Mouse (Mus musculus) stomach, postnatal 0 days (tissue): Measurements from ENCODE around the gene Vnn3. TPM values are rescaled to one million over a fixed set of nuclear protein-coding genes. Genes with fewer than 3 reads are reported as not detected.

Experiments used
- ATAC-seq: fragments of 200-750 bp; cut with Nextera tagmentation; 2 replicates; pipeline ENCODE4 v1.8.0; 2017; ENCODE audit not compliant: low FRiP score, low TSS enrichment
- DNase-seq: peaks from one replicate; pipeline ENCODE4 v3.0.0-alpha.2; 2016; ENCODE audit warnings: low spot score
- H3K27ac ChIP-seq: fragments of 300-500 bp; sonication (generic); replicated peaks from 2 replicates; pipeline ENCODE4 v1.5.1; 2014; ENCODE audit warnings: mild to moderate bottlenecking, control low read depth
- H3K27me3 ChIP-seq: fragments of 300-500 bp; sonication (generic); 2 replicates; pipeline ENCODE4 v1.6.1; 2014; ENCODE audit warnings: low read length; ENCODE audit not compliant: control insufficient read depth, insufficient read depth
- H3K36me3 ChIP-seq: fragments of 300-500 bp; sonication (generic); 2 replicates; pipeline ENCODE4 v1.6.1; 2014; ENCODE audit warnings: low read length, mixed read lengths; ENCODE audit not compliant: control insufficient read depth, insufficient read depth
- H3K4me1 ChIP-seq: fragments of 300-500 bp; sonication (generic); replicated peaks from 2 replicates; pipeline ENCODE4 v1.6.1; 2014; ENCODE audit warnings: antibody characterized with exemption; ENCODE audit not compliant: control insufficient read depth, insufficient read depth
- H3K4me2 ChIP-seq: fragments of 300-500 bp; sonication (generic); replicated peaks from 2 replicates; pipeline ENCODE4 v1.6.1; 2014; ENCODE audit warnings: low read depth, mild to moderate bottlenecking, control low read depth, moderate library complexity
- H3K4me3 ChIP-seq: fragments of 300-500 bp; sonication (generic); 2 replicates; pipeline ENCODE4 v1.5.1; 2014; ENCODE audit warnings: low read depth, low read length, control low read depth
- H3K9ac ChIP-seq: fragments of 300-500 bp; sonication (generic); 2 replicates; pipeline ENCODE4 v1.6.1; 2014; ENCODE audit warnings: mild to moderate bottlenecking, low read length, control low read depth, mixed read lengths
- H3K9me3 ChIP-seq: fragments of 300-500 bp; sonication (generic); 2 replicates; pipeline ENCODE4 v1.6.1; 2016; ENCODE audit warnings: low read length; ENCODE audit not compliant: control insufficient read depth
- CTCF ChIP-seq: IDR thresholded peaks from 2 replicates; pipeline ENCODE4 v1.5.1; 2016; ENCODE audit warnings: antibody characterized with exemption, low read depth, mild to moderate bottlenecking, moderate library complexity
- EP300 ChIP-seq: optimal IDR thresholded peaks from 2 replicates; pipeline ENCODE3; 2016; ENCODE audit warnings: antibody characterized with exemption
- WGBS: fragments of 180-500 bp; shearing (Covaris S2); extraction: QIAGEN DNeasy Blood & Tissue Kit; methylation state at CpG from one replicate; pipeline ENCODE4 v1.1.7; 2014; 5-methylcytosine and 5-hydroxymethylcytosine counted together
- polyA plus RNA-seq: library from polyadenylated mRNA; unstranded; fragments of >200 nt; fragmentation: Nextera tagmentation; extraction: Ambion mirVana; gene quantifications from 2 replicates; pipeline ENCODE4 v1.2.1, GENCODE M21; 2015

The Vnn3 gene
- polyA plus RNA-seq, 1 experiment from 2014 or later = 0.46 TPM

GRCm38 (mm10) chr10:23901119-23901518 is 49.9 kb downstream of the Vnn3 start:
- no peaks in the 10 kb centered on the region for H3K27me3 ChIP-seq
- WGBS = 90% methylated on average over 3 of the region's 3 CpGs
- no peak overlapping the region for H3K4me2 ChIP-seq
- H3K4me1 ChIP-seq = no peaks in the 10 kb centered on the region
- no peak overlapping the region for H3K4me3 ChIP-seq
- DNase-seq (no peak), ATAC-seq (no peak)
- H3K9me3 ChIP-seq = no peaks in the 10 kb centered on the region
- no peaks in the 10 kb centered on the region for H3K36me3 ChIP-seq
- no peak overlapping the region for H3K27ac ChIP-seq
- H3K9ac ChIP-seq = no peak overlapping the region
- TF ChIP-seq CTCF (no peak), EP300 (no peak)

- no peak for ATAC-seq
Measured at GRCm38 (mm10) chr10:23905661-23906060, 54.4 kb downstream of the Vnn3 start.

More at GRCm38 (mm10) chr10:23905661-23906060, 54.4 kb downstream of the Vnn3 start:
- no peak for TF ChIP-seq CTCF
- no peak for TF ChIP-seq EP300
- Histone ChIP-seq H3K27me3 (no peaks in the 10 kb centered on the region), H3K9me3 (no peaks in the 10 kb centered on the region), H3K4me2 (no peak overlapping the region), H3K27ac (no peak overlapping the region), H3K4me3 (no peak overlapping the region), H3K4me1 (no peaks in the 10 kb centered on the region), H3K36me3 (no peaks in the 10 kb centered on the region), H3K9ac (no peak overlapping the region)
- 72% methylated on average over 1 of the region's 1 CpGs for WGBS
- DNase-seq = no peak

Other genes with a start within 250 kb of the Vnn3 start
- 176 and 215 TPM in 2 replicates for gene Rps12, start 64.2 kb upstream of the Vnn3 start, polyA plus RNA-seq
- gene Slc18b1, start 54.5 kb upstream of the Vnn3 start, polyA plus RNA-seq = 9.2 and 9.4 TPM in 2 replicates
- 2.3 and 3.0 TPM in 2 replicates for gene Vnn1, start 43.2 kb downstream of the Vnn3 start, polyA plus RNA-seq
- not detected in 2 replicates for gene Taar1, start 68.9 kb downstream of the Vnn3 start, polyA plus RNA-seq
- not detected in 2 replicates for gene Taar2, start 87.1 kb downstream of the Vnn3 start, polyA plus RNA-seq
- gene Taar3, start 98.1 kb downstream of the Vnn3 start, polyA plus RNA-seq = not detected in 2 replicates
- gene Taar4, start 109.0 kb downstream of the Vnn3 start, polyA plus RNA-seq = 0.10 TPM in 1 of 2 replicates, not detected in the other
- gene Taar5, start 119.2 kb downstream of the Vnn3 start, polyA plus RNA-seq = not detected in 2 replicates
- not detected in 2 replicates for gene Taar6, start 134.2 kb downstream of the Vnn3 start, polyA plus RNA-seq
- not detected in 2 replicates for gene Taar7a, start 142.0 kb downstream of the Vnn3 start, polyA plus RNA-seq
- gene Taar7b, start 148.5 kb downstream of the Vnn3 start, polyA plus RNA-seq = not detected in 2 replicates
- gene Taar7d, start 175.8 kb downstream of the Vnn3 start, polyA plus RNA-seq = not detected in 2 replicates
- not detected in 2 replicates for gene Taar7e, start 186.2 kb downstream of the Vnn3 start, polyA plus RNA-seq
- gene Taar7f, start 198.0 kb downstream of the Vnn3 start, polyA plus RNA-seq = not detected in 2 replicates
- not detected in 2 replicates for gene Taar8a, start 225.0 kb downstream of the Vnn3 start, polyA plus RNA-seq
- gene Taar8b, start 240.8 kb downstream of the Vnn3 start, polyA plus RNA-seq = not detected in 2 replicates